Mouse (Mus musculus) midbrain, embryonic 14.5 days (tissue): ENCODE results near the gene Mon2. TPM values are rescaled to one million over a fixed set of nuclear protein-coding genes. Genes with fewer than 3 reads are reported as not detected.
"Not testable (repeated sequence)": the region's sequence is repeated elsewhere in the genome, so short reads cannot be mapped to it uniquely, and the experiment has no call there.

Source experiments
- ATAC-seq: fragments of 200-750 bp; cut with Nextera tagmentation; 2 replicates; pipeline ENCODE4 v1.8.0; 2017; ENCODE audit warnings: moderate number of reproducible peaks, moderate library complexity; ENCODE audit not compliant: low FRiP score, low TSS enrichment
- DNase-seq: peaks from one replicate; pipeline ENCODE4 v3.0.0-alpha.2; 2015
- H3K27ac ChIP-seq: fragments of 300-500 bp; sonication (generic); replicated peaks from 2 replicates; pipeline ENCODE4 v1.5.1; 2014; ENCODE audit warnings: mild to moderate bottlenecking, low read depth, low read length, moderate library complexity
- H3K27me3 ChIP-seq: fragments of 300-500 bp; sonication (generic); 2 replicates; pipeline ENCODE4 v1.6.1; 2014; ENCODE audit warnings: low read length, control low read depth, mixed read lengths; ENCODE audit not compliant: control insufficient read depth, insufficient read depth
- H3K36me3 ChIP-seq: fragments of 300-500 bp; sonication (generic); 2 replicates; pipeline ENCODE4 v1.6.1; 2014; ENCODE audit warnings: low read length, control low read depth; ENCODE audit not compliant: control insufficient read depth, insufficient read depth
- H3K4me1 ChIP-seq: fragments of 300-500 bp; sonication (generic); 2 replicates; pipeline ENCODE4 v1.6.1; 2014; ENCODE audit warnings: mild to moderate bottlenecking, antibody characterized with exemption, low read length, control low read depth; ENCODE audit not compliant: control insufficient read depth, insufficient read depth
- H3K4me2 ChIP-seq: fragments of 300-500 bp; sonication (generic); 2 replicates; pipeline ENCODE4 v1.6.1; 2014; ENCODE audit warnings: mild to moderate bottlenecking, low read length, moderate library complexity
- H3K4me3 ChIP-seq: fragments of 300-500 bp; sonication (generic); replicated peaks from 2 replicates; pipeline ENCODE4 v1.5.1; 2014; ENCODE audit warnings: low read depth, low read length
- H3K9ac ChIP-seq: fragments of 300-500 bp; sonication (generic); replicated peaks from 2 replicates; pipeline ENCODE4 v1.6.1; 2014; ENCODE audit warnings: mild to moderate bottlenecking, low read length, moderate library complexity
- H3K9me3 ChIP-seq: fragments of 300-500 bp; sonication (generic); 2 replicates; pipeline ENCODE4 v1.6.1; 2016; ENCODE audit warnings: low read length, control low read depth, mixed read lengths; ENCODE audit not compliant: control insufficient read depth
- WGBS: fragments of 180-500 bp; shearing (Covaris S2); extraction: QIAGEN DNeasy Blood & Tissue Kit; methylation state at CpG from one replicate; pipeline ENCODE4 v1.1.7; 2014; 5-methylcytosine and 5-hydroxymethylcytosine counted together
- polyA plus RNA-seq: library from polyadenylated mRNA; unstranded; fragments of >200 nt; fragmentation: Nextera tagmentation; extraction: Ambion mirVana; gene quantifications from 2 replicates; pipeline ENCODE4 v1.2.1, GENCODE M21; 2014

Gene Mon2
- polyA plus RNA-seq, 1 experiment from 2014 or later, result 39.4 TPM

GRCm38 (mm10) chr10:122970188-122970587 lies 106.1 kb downstream of the Mon2 start:
- Histone ChIP-seq H3K9ac (no peak overlapping the region), H3K4me3 (no peak overlapping the region), H3K4me2 (no peak overlapping the region), H3K9me3 (no peaks in the 10 kb centered on the region), H3K4me1 (0 out of 2 replicates have a peak, but pooled peaks cover 2% of the 10 kb centered on the region), H3K36me3 (no peaks in the 10 kb centered on the region), H3K27me3 (no peaks in the 10 kb centered on the region), H3K27ac (no peak overlapping the region)
- 93% methylated on average over 7 of the region's 7 CpGs for WGBS
- ATAC-seq (no peak), DNase-seq (no peak)

- no peak overlapping the region for H3K27ac ChIP-seq
- ATAC-seq (no peak), DNase-seq (no peak)
- no peaks in the 10 kb centered on the region for H3K9me3 ChIP-seq
- no peak overlapping the region for H3K4me3 ChIP-seq
- peaks cover 20% of the 10 kb centered on the region for H3K4me1 ChIP-seq
- no peaks in the 10 kb centered on the region for H3K27me3 ChIP-seq
- H3K4me2 ChIP-seq, result no peak overlapping the region
- WGBS, result 86% methylated on average over 7 of the region's 7 CpGs
- no peaks in the 10 kb centered on the region for H3K36me3 ChIP-seq
- H3K9ac ChIP-seq, result no peak overlapping the region
Observed at GRCm38 (mm10) chr10:122966421-122966820, 109.9 kb downstream of the Mon2 start.

- not testable (repeated sequence) for H3K27ac ChIP-seq, H3K4me2 ChIP-seq, H3K27me3 ChIP-seq, H3K36me3 ChIP-seq, H3K4me3 ChIP-seq, H3K9ac ChIP-seq, H3K9me3 ChIP-seq, ATAC-seq
- DNase-seq, result peak; percentile 58
- peaks cover 20% of the 10 kb centered on the region for H3K4me1 ChIP-seq
- WGBS, result 51% methylated on average over 4 of the region's 5 CpGs
Observed at GRCm38 (mm10) chr10:122965650-122966049, 110.7 kb downstream of the Mon2 start.

GRCm38 (mm10) chr10:122964241-122964636 lies 112.1 kb downstream of the Mon2 start:
- no peaks in the 10 kb centered on the region for H3K36me3 ChIP-seq
- peaks cover 20% of the 10 kb centered on the region for H3K4me1 ChIP-seq
- H3K9me3 ChIP-seq, result no peaks in the 10 kb centered on the region
- no peak overlapping the region for H3K4me3 ChIP-seq
- peak overlapping the region; percentile 72 for H3K27ac ChIP-seq
- ATAC-seq (peak; percentile 61; the same call in 1 of the 2 replicates), DNase-seq (no peak)
- no peaks in the 10 kb centered on the region for H3K27me3 ChIP-seq
- H3K4me2 ChIP-seq, result peak overlapping the region; percentile 59
- 10% methylated on average over 4 of the region's 4 CpGs for WGBS
- H3K9ac ChIP-seq, result peak overlapping the region; percentile 48; the same call in 1 of the 2 replicates

GRCm38 (mm10) chr10:122963463-122964240 lies 112.7 kb downstream of the Mon2 start:
- ATAC-seq (peak; percentile 59), DNase-seq (peak; percentile 78)
- 2% methylated on average over 21 of the region's 21 CpGs for WGBS
- H3K4me3 ChIP-seq, result peak overlapping the region; percentile 25
- H3K27me3 ChIP-seq, result no peaks in the 10 kb centered on the region
- H3K9me3 ChIP-seq, result no peaks in the 10 kb centered on the region
- H3K36me3 ChIP-seq, result no peaks in the 10 kb centered on the region
- peak overlapping the region; percentile 72 for H3K27ac ChIP-seq
- peak overlapping the region; percentile 48 for H3K9ac ChIP-seq
- peaks cover 20% of the 10 kb centered on the region for H3K4me1 ChIP-seq
- peak overlapping the region; percentile 59 for H3K4me2 ChIP-seq

- Histone ChIP-seq H3K9ac (no peak overlapping the region), H3K4me2 (no peak overlapping the region), H3K9me3 (no peaks in the 10 kb centered on the region), H3K27ac (no peak overlapping the region), H3K36me3 (no peaks in the 10 kb centered on the region), H3K4me3 (no peak overlapping the region), H3K27me3 (no peaks in the 10 kb centered on the region), H3K4me1 (peaks cover 20% of the 10 kb centered on the region)
- ATAC-seq (no peak), DNase-seq (no peak)
- 57% methylated on average over 9 of the region's 9 CpGs for WGBS
Observed at GRCm38 (mm10) chr10:122962651-122963050, 113.7 kb downstream of the Mon2 start.

GRCm38 (mm10) chr10:122961494-122961893 lies 114.8 kb downstream of the Mon2 start:
- no peak for DNase-seq

GRCm38 (mm10) chr10:122960738-122961137 lies 115.6 kb downstream of the Mon2 start:
- Histone ChIP-seq H3K27me3 (no peaks in the 10 kb centered on the region), H3K9me3 (no peaks in the 10 kb centered on the region), H3K4me1 (peaks cover 20% of the 10 kb centered on the region), H3K9ac (no peak overlapping the region), H3K4me3 (no peak overlapping the region), H3K36me3 (no peaks in the 10 kb centered on the region), H3K27ac (no peak overlapping the region), H3K4me2 (no peak overlapping the region)
- ATAC-seq (no peak), DNase-seq (no peak)
- WGBS, result 74% methylated on average over 16 of the region's 16 CpGs

More at GRCm38 (mm10) chr10:122961494-122961893, 114.8 kb downstream of the Mon2 start:
- peaks cover 20% of the 10 kb centered on the region for H3K4me1 ChIP-seq
- no peak overlapping the region for H3K4me2 ChIP-seq
- no peak overlapping the region for H3K27ac ChIP-seq
- ATAC-seq, result no peak
- no peak overlapping the region for H3K4me3 ChIP-seq
- no peak overlapping the region for H3K9ac ChIP-seq
- WGBS, result 69% methylated on average over 9 of the region's 9 CpGs
- no peaks in the 10 kb centered on the region for H3K9me3 ChIP-seq
- H3K36me3 ChIP-seq, result no peaks in the 10 kb centered on the region
- no peaks in the 10 kb centered on the region for H3K27me3 ChIP-seq

GRCm38 (mm10) chr10:122960216-122960615 lies 116.1 kb downstream of the Mon2 start:
- WGBS, result 88% methylated on average over 16 of the region's 16 CpGs
- Histone ChIP-seq H3K36me3 (no peaks in the 10 kb centered on the region), H3K4me3 (no peak overlapping the region), H3K9ac (no peak overlapping the region), H3K27ac (no peak overlapping the region), H3K9me3 (no peaks in the 10 kb centered on the region), H3K4me1 (peaks cover 20% of the 10 kb centered on the region), H3K27me3 (no peaks in the 10 kb centered on the region), H3K4me2 (no peak overlapping the region)
- DNase-seq, result no peak
- ATAC-seq, result no peak
